Mouse (Mus musculus) cerebellum, adult 2 months (tissue): Measurements from ENCODE around the gene Fxn. TPM values are rescaled to one million over a fixed set of nuclear protein-coding genes. Genes with fewer than 3 reads are reported as not detected.
A peak's percentile ranks its signal among the peaks of the same experiment; 100 is the strongest.

Source experiments
- DNase-seq, 2 experiments: peaks; one replicate each; pipeline ENCODE4 v3.0.0; 2021
- H3K27ac ChIP-seq: fragments of 200-500 bp; 2 replicates; pipeline ENCODE4 v1.5.1; 2012; ENCODE audit warnings: low read length, control low read depth, inconsistent platforms; ENCODE audit not compliant: insufficient read depth
- H3K27me3 ChIP-seq: fragments of 200-500 bp; 2 replicates; pipeline ENCODE4 v1.6.1; 2012; ENCODE audit warnings: inconsistent platforms, mild to moderate bottlenecking, low read length, moderate library complexity; ENCODE audit not compliant: control insufficient read depth, insufficient read depth
- H3K4me1 ChIP-seq: fragments of 200-500 bp; 2 replicates; pipeline ENCODE4 v1.6.1; 2011; ENCODE audit warnings: low read length; ENCODE audit not compliant: control insufficient read depth, insufficient read depth
- H3K4me3 ChIP-seq: fragments of 200-500 bp; replicated peaks from 2 replicates; pipeline ENCODE3; 2011; ENCODE audit warnings: mild to moderate bottlenecking, low read depth, low read length, control low read depth; ENCODE audit not compliant: insufficient read depth
- CTCF ChIP-seq: fragments of 200-500 bp; IDR thresholded peaks from 2 replicates; pipeline ENCODE4 v1.5.1; 2011; ENCODE audit warnings: low read depth, mild to moderate bottlenecking, control low read depth, low read length, moderate library complexity, borderline replicate concordance; ENCODE audit not compliant: insufficient read depth
- POLR2A ChIP-seq: fragments of 200-500 bp; IDR thresholded peaks from 2 replicates; pipeline ENCODE4 v1.6.1; 2011; ENCODE audit warnings: low read length, control low read depth, borderline replicate concordance; ENCODE audit not compliant: insufficient read depth
- WGBS: fragments of 180-500 bp; shearing (Covaris S2); methylation state at CpG from one replicate; pipeline ENCODE4 v1.1.7; 2018; 5-methylcytosine and 5-hydroxymethylcytosine counted together
- polyA plus RNA-seq: library from polyadenylated mRNA; depleted of rRNA; stranded (reverse); fragments of >200 nt; gene quantifications from 2 replicates; pipeline ENCODE4 v1.2.3, GENCODE M21; 2012

The Fxn gene
- polyA plus RNA-seq, 1 experiment, result 13.2 TPM

DNA sequence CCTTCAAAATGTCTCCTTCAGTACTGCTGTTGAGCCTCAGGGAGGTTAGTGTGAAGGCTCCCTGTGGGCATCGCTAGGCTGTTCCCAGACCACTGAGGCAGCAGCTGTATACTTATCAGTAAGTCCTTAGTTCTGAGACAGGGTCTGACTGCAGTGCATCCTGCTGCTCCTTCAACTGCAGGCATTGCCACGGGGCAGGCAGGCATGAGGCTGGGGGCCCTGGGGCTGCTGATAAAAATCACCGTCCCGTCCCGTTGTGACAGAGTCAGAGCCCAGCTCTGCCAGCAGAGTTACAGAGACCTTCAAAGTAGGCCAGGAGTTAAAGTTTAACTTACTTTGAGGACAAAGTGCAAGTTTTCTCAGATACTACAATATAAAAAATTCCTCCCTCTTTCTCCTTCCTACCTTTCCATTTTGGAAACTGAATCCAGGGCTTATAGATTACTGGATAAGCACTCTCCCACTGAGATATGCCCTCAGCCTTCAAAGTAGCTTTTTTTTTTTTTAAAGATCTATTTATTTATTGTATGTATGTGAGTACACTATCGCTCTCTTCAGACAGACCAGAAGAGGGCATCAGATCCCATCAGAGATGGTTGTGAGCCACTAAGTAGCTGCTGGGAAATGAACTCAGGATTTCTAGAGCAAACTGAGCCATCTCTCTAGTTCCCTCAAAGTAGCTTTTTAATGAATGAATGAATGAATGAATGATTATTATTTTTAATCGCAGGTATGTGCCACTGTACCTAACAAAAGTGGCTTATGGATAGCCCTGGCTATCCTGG lies 14.2 kb downstream of the Fxn start:
- no peak overlapping the region for H3K4me3 ChIP-seq
- 0 out of 2 replicates have a peak, but pooled peaks cover 2% of the 10 kb centered on the region for H3K4me1 ChIP-seq
- DNase-seq, result no peak
- no peak for TF ChIP-seq POLR2A
- no peak for TF ChIP-seq CTCF
- H3K27me3 ChIP-seq, result no peaks in the 10 kb centered on the region
- H3K27ac ChIP-seq, result no peak overlapping the region
- WGBS, result 94% methylated on average over 7 of the region's 7 CpGs

DNA sequence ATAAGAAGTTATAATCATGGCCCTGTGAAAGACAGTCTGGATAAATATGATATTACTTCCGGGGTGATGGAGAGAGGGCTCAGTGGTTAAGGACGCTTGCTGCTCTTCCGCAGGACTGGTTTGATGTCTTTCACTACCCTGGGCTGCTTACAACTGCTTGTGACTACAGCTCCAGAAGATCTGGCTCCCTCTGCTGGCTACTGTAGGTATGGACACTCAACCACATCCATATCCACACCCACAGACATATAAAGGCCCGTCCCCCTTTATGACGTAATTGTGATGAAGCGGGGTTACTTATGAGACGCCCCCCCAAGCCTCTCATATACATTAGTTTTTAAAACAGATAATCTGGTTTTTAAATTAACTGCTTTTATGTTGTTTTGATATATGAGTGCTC lies 15.4 kb downstream of the Fxn start:
- H3K4me3 ChIP-seq, result no peak overlapping the region
- no peak overlapping the region for H3K27ac ChIP-seq
- peak; percentile 83 for TF ChIP-seq CTCF
- no peak for TF ChIP-seq POLR2A
- no peaks in the 10 kb centered on the region for H3K27me3 ChIP-seq
- H3K4me1 ChIP-seq, result no peaks in the 10 kb centered on the region
- DNase-seq, result peak; percentile 70 to 72
- WGBS, result 36% methylated on average over 7 of the region's 7 CpGs

- H3K27me3 ChIP-seq, result no peaks in the 10 kb centered on the region
- DNase-seq, result no peak
- no peaks in the 10 kb centered on the region for H3K4me1 ChIP-seq
- no peak for TF ChIP-seq CTCF
- TF ChIP-seq POLR2A, result no peak
- no peak overlapping the region for H3K27ac ChIP-seq
- H3K4me3 ChIP-seq, result no peak overlapping the region
- WGBS, result 90% methylated on average over 14 of the region's 14 CpGs
Measured at GRCm38 (mm10) chr19:24262736-24263135, 17.7 kb downstream of the Fxn start.

- Histone ChIP-seq H3K4me1 (no peaks in the 10 kb centered on the region), H3K27me3 (no peaks in the 10 kb centered on the region), H3K27ac (peak overlapping the region; percentile 36; the same call in 1 of the 2 replicates), H3K4me3 (no peak overlapping the region)
- no peak for DNase-seq
- TF ChIP-seq CTCF (no peak), POLR2A (no peak)
- 69% methylated on average over 12 of the region's 12 CpGs for WGBS
Measured at GRCm38 (mm10) chr19:24259390-24260351, 20.7 kb downstream of the Fxn start.

DNA sequence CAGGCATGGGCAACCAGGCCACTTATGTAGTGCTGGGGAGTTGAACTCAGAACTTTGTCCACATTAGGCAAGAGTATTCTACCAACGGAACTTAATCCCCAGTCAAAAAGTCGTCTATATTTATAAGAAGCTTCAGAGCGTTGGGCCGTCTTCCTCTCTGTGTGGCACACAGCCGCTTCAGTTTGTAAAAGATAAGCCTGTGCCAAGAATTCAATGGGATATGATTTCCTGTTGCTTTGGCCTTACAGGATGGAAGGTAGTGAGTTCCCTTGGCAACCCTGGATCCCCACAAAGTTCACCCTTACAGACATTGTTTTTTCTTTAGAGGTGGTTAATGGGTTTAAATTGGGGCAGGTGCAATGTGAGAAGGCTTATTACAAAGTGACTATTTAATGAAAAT lies 22.0 kb downstream of the Fxn start:
- no peak for DNase-seq
- TF ChIP-seq POLR2A, result no peak
- no peak for TF ChIP-seq CTCF
- Histone ChIP-seq H3K27ac (no peak overlapping the region), H3K27me3 (no peaks in the 10 kb centered on the region), H3K4me3 (no peak overlapping the region), H3K4me1 (no peaks in the 10 kb centered on the region)
- 56% methylated on average over 5 of the region's 5 CpGs for WGBS

- no peak for TF ChIP-seq POLR2A
- no peak for TF ChIP-seq CTCF
- H3K4me3 ChIP-seq, result no peak overlapping the region
- 91% methylated on average over 6 of the region's 6 CpGs for WGBS
- H3K27me3 ChIP-seq, result no peaks in the 10 kb centered on the region
- no peak overlapping the region for H3K27ac ChIP-seq
- no peaks in the 10 kb centered on the region for H3K4me1 ChIP-seq
- no peak for DNase-seq
Measured at GRCm38 (mm10) chr19:24257962-24258361, 22.4 kb downstream of the Fxn start.

GRCm38 (mm10) chr19:24253657-24254260 lies 26.6 kb downstream of the Fxn start:
- DNase-seq, result no peak
- TF ChIP-seq POLR2A, result no peak
- no peak for TF ChIP-seq CTCF
- H3K27ac ChIP-seq, result no peak overlapping the region
- no peaks in the 10 kb centered on the region for H3K4me1 ChIP-seq
- WGBS, result 53% methylated on average over 9 of the region's 9 CpGs
- no peaks in the 10 kb centered on the region for H3K27me3 ChIP-seq
- H3K4me3 ChIP-seq, result no peak overlapping the region

- H3K27me3 ChIP-seq, result no peaks in the 10 kb centered on the region
- TF ChIP-seq POLR2A (no peak), CTCF (no peak)
- 20% methylated on average over 6 of the region's 6 CpGs for WGBS
- no peak for DNase-seq
- H3K4me3 ChIP-seq, result no peak overlapping the region
- H3K27ac ChIP-seq, result no peak overlapping the region
- H3K4me1 ChIP-seq, result no peaks in the 10 kb centered on the region
Measured at GRCm38 (mm10) chr19:24251869-24252268, 28.5 kb downstream of the Fxn start.
